Mouse (Mus musculus) retina, embryonic 14.5 days (tissue): Measurements from ENCODE around the gene Gm17304.

Experiments used
- DNase-seq: peaks from one replicate; pipeline ENCODE4 v3.0.0-alpha.2; 2015; ENCODE audit warnings: low spot score

Gm17304 gene

DNA sequence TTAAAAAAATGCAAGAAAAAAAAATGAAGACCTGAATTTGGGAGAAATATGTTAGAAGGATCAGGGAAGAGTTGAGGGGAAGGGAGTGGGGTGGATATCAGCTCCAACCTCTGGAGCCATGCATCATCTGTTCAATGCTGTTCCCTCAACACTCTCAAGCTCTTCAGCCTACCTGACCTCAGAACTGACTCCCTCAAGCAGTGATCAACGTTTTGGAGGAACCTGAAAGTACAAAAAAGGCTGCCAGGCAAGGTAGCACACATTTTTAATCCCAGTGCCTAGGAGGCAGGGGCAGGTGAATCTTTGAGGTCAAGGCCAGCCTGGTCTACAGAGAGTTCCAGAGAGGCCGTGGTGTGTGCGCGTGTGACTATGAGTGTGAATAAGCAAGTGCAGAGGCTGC, at the start of gene Gm17304:
Gene Gm17304, plus strand, starts transcription at position 301 of the 400 bp plus-strand sequence.
- no peak for DNase-seq

DNA sequence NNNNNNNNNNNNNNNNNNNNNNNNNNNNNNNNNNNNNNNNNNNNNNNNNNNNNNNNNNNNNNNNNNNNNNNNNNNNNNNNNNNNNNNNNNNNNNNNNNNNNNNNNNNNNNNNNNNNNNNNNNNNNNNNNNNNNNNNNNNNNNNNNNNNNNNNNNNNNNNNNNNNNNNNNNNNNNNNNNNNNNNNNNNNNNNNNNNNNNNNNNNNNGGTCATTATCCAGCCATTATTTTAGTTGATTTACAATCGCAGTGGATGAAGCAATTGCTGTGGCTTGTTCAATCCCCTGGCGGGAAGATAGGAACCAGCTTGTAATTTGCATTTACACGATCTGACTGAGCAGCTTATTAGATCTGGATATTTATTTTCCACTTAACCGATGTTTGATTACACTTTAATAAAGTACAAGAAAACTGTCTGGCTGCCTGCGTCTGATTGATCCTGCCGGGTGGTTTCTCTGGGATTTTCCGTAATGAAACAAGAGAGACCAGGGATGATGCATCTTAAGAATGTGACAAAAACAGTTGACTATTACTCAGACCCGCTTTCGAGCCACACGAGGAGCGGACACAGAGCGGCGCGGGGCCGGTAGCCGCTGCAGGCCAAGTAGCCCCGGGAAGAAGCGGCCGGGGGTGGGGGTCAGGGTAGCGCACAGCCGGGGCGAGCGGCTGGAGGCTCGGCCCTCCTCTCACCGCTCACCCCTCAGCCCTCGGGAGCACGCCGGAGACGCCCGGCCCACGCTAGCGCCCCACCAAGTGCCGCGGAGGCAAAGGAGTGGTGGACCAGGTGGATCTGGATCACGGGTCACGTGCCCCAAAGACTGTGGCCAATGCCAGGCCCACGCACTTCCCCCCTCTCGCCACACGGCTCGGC, 48.0 kb upstream of the Gm17304 start:
- DNase-seq: peak; percentile 44

DNA sequence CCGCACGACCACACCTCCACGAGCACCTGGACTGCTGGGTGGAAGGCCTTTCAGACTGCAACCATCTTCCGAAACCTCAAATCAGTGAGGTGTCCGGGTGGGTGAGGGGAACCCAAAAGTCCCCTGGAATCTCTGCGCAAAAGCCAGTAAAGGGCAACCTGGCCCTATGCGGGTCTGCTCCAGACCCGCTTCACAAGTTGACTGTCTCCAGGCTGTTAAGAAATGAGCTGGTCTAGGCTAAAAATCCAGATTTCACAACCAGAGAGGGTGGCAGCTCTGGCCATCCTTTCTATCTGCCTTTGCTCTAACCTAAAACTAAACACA, 47.4 kb upstream of the Gm17304 start:
- DNase-seq: no peak

- DNase-seq: no peak
Measured at GRCm38 (mm10) chr5:106566025-106566424, 42.9 kb upstream of the Gm17304 start.

- no peak for DNase-seq
Measured at GRCm38 (mm10) chr5:106573742-106574559, 34.9 kb upstream of the Gm17304 start.

- peak; percentile 91 for DNase-seq
Measured at GRCm38 (mm10) chr5:106574560-106574946, 34.3 kb upstream of the Gm17304 start.

- DNase-seq: no peak
Measured at GRCm38 (mm10) chr5:106575098-106575497, 33.8 kb upstream of the Gm17304 start.

- peak; percentile 78 for DNase-seq
Measured at GRCm38 (mm10) chr5:106577237-106577888, 31.5 kb upstream of the Gm17304 start.

DNA sequence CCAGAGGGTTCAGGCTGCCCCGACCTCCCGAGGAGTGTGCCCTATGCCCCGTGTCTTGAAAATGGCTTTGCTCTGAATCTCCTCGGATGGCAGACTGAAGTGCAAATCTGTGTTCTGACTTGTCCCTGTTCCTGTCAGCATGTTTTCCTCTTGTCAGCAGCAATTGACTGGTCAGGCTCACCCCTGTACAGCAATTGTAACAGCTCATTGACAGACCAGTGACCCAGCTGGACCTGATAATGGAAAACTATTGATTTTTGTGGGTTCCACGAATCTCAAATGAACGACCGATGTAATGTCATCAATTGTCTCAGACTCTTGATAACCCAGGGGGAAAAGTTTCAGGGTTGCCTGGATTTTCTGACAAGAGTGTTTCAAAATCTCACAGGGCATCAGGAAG, 28.0 kb upstream of the Gm17304 start:
- no peak for DNase-seq

- DNase-seq: no peak
Measured at GRCm38 (mm10) chr5:106589006-106589405, 19.9 kb upstream of the Gm17304 start.

DNA sequence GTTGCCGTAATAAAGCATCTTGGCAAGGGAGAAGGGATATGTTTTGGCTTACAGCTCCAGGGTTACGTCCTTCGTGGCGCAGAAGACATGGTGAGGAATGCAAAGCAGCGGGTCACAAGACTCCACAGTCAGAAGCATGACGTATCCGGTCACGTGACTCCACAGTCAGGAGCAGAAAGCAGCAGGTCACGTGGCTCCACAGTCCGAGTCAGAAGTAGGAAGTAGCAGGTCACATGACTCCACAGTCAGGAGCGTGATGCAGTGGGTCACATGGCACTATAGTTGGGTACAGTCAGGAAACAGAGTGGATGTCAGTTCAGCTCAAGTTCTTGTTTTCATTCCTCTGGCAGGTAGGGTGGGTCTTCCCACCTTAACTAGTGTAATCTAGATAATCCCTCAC, 19.2 kb upstream of the Gm17304 start:
- no peak for DNase-seq

GRCm38 (mm10) chr5:106590686-106591085, 18.2 kb upstream of the Gm17304 start:
- DNase-seq: no peak

GRCm38 (mm10) chr5:106594388-106594787, 14.5 kb upstream of the Gm17304 start:
- DNase-seq: peak; percentile 52

DNA sequence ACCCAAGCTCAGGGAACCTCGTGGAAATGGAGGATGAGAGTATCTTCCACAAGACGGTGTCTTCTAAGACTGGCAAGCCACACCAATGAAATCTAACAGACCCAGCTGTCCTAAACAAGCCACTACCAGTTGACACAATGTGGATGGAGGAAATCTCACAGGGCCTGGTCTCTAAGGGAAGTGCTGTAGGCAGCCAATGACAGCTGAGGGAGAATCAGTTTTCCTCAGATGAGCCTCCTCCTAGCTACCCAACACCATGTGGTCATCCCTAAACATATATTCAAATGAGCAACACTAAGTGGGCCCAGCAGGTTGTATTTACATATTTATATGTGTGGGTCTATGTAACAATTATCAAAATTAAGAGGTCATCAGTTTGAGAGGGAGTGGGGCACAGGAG, 11.4 kb upstream of the Gm17304 start:
- no peak for DNase-seq

- DNase-seq: no peak
Measured at GRCm38 (mm10) chr5:106599482-106599881, 9.4 kb upstream of the Gm17304 start.

GRCm38 (mm10) chr5:106604381-106604780, 4.5 kb upstream of the Gm17304 start:
- no peak for DNase-seq

DNA sequence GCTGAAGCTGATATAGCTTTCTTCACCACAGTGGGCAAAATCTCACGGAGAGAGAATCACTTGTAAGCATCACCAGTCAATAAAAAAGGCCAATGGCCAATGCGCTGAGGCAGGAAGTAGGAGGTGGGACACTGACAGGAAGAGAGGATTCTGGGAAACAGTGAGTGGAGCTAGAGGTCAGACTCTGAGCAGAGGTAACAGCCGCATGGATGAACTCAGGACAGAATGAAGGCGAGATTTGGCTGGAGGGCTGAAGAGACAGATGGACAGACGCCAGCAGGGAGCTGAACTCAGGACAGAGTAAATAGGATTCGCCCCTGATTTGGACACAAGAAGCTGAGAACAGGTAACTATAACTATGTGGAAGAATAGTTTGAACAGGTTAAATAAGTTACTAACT, 3.8 kb upstream of the Gm17304 start:
- no peak for DNase-seq

DNA sequence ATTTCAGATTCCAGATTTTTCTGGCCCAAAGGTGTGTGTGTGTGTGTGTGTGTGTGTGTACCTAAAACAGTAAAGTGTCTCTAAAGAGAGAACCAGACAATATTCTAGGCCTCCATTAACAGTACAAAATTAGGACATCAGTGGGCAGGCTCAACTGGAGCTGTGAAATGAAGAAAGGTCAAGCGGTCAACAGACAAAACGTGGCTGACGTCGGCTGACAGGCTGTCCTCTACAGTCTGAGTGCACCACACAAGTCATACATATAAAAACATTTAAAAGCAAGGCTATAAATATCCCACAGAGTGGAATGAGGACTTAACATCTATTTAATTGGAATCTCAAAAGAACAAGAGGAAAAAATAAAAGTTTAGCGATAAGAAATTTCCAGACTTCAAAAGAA, 1.8 kb upstream of the Gm17304 start:
- DNase-seq: no peak

- no peak for DNase-seq
Measured at GRCm38 (mm10) chr5:106612151-106612550, 3.3 kb downstream of the Gm17304 start.

DNA sequence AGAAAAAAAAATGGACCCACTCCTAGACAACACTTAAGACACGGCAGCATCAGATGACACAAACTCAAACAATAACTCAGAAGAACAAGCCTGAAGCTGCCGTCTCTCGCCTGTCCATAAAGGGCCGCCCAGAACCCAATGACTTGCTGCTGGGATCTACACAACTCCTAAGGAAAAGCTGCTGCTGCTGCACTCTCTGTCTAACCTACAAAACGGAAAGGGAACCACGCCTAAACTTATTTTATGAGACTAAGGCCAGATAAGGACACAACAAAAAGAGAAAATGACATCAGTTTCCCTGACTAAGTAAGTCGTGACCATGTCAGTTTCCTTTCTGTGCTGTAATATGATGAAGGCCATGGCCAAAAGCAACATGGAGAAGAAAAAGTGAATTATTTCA, 5.7 kb downstream of the Gm17304 start:
- no peak for DNase-seq

GRCm38 (mm10) chr5:106615006-106615405, 6.1 kb downstream of the Gm17304 start:
- no peak for DNase-seq

- no peak for DNase-seq
Measured at GRCm38 (mm10) chr5:106620446-106620845, 11.5 kb downstream of the Gm17304 start.

DNA sequence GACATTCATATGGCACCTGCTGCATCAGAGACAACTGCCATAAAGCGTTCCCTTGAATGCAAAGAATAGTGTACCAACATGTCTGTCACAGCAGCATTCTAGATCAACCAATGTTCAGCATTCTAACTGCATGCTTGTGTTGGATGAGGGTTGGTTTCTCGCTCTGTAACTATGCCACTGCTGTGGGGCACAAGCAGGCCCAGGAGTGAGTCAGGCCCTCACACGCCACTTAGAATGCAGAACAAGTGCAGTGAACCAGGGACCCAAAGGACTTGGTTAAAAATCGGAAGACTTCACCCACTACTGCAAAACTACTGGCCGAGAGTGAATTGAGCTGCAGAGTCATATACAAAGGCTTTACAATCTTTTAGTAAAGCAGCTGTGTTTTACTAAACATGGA, 13.3 kb downstream of the Gm17304 start:
- DNase-seq: no peak
